Mouse (Mus musculus) stomach, postnatal 0 days (tissue): ENCODE results near the gene Mrln.

Experiments
- CTCF ChIP-seq: IDR thresholded peaks from 2 replicates; pipeline ENCODE4 v1.5.1; 2016; ENCODE audit warnings: antibody characterized with exemption, low read depth, mild to moderate bottlenecking, moderate library complexity
- EP300 ChIP-seq: optimal IDR thresholded peaks from 2 replicates; pipeline ENCODE3; 2016; ENCODE audit warnings: antibody characterized with exemption

- TF ChIP-seq EP300 (no peak), CTCF (no peak)
These were observed 20.1 kb downstream of the Mrln start for GRCm38 (mm10) chr10:70224571-70224970.
